Mouse (Mus musculus): ENCODE results near the gene Calcoco2. TPM values are rescaled to one million over a fixed set of nuclear protein-coding genes. Genes with fewer than 3 reads are reported as not detected.

Gene Calcoco2
- polyA plus RNA-seq, 1 experiment from 2014 or later = 0.41 TPM

DNA sequence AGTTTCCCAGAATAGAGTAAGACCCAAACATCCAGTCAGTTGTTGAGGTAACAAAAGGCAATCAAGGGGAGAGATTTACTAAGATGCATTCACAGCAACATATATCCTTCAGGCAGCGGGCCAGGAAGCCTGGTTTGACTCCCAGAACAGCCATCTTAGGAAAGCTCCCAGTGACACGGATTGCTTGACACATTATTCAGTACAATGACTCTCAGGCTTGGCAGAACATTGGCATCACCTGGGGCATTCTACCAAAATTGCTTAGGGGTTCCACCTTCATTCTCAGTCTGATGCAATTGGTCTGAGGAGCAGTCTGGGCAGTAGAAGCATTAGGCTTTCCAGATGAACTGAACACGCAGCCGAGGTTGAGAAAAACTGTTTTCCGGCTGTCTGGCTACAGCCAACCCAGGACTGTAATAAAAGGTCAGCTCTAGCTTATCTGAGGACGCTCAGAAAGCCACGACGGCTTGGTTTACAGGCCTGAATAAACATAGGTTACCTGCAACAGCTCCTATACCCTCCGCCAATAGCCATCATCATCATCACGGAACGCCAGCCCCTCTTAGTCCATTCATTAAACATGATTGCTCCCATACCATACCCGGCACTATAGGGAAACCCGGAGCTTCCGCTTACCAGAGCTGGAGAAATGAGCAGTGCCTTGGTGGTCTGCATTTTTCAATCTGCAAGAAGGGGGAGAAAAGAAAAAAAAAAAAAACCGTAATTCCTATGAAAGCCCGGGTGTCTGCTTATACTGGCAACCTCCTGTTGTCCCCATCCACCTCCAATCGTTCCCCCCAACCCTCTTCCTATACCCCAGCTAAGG is 37.2 kb downstream of the Calcoco2 start:
- no peaks in the 10 kb centered on the region for H3K27me3 ChIP-seq (ENCODE audit: control insufficient read depth, insufficient read depth, low read depth, low read length)
- peak overlapping the region; percentile 86 for H3K4me2 ChIP-seq (ENCODE audit: low read depth, low read length)
- peaks cover 13% of the 10 kb centered on the region for H3K4me1 ChIP-seq (replicated peaks; ENCODE audit: control insufficient read depth, insufficient read depth, low read length)
- H3K36me3 ChIP-seq (ENCODE audit: control insufficient read depth, insufficient read depth, low read length) = peaks cover 15% of the 10 kb centered on the region
- peak overlapping the region; percentile 74 for H3K4me3 ChIP-seq (ENCODE audit: low read length)
- ATAC-seq (ENCODE audit: low read depth) = no peak
- H3K27ac ChIP-seq (ENCODE audit: low read length) = peak overlapping the region; percentile 66
- no peaks in the 10 kb centered on the region for H3K9me3 ChIP-seq (ENCODE audit: control insufficient read depth, low read length)
- H3K9ac ChIP-seq (ENCODE audit: low read length) = peak overlapping the region; percentile 87
- 10% methylated on average over 17 of the region's 17 CpGs for WGBS

DNA sequence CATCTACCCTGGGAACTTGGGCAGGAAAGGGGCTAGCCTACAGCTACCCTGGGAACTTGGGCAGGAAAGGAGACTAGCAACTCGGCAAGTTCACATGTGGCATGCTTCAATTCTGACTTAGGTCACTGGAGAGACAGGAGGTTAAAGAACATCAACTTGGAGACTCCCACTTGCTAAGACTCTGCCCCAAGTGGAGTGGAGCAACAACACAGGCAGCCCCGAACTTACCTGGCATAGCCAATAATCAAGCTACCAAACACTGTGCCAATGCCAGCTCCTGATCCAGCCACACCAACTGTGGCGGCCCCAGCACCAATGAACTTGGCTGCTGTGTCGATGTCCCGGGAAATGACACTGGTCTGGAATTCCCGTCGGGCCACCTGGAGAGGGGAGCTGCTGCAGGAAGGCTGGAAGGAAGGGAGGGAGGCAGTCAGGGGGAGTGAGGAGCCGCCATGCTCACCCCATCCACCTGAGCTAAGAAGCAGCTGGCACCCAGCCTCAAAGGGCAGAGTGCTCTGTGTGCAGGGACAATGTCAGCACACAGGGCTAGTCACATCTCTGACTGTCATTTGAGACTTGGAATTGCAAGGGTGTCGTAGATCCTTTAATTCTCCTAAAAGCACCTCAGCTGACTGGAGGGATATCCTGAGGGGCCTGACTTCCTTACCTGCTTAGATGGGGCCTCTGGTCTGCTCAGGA is 38.3 kb downstream of the Calcoco2 start:
- Histone ChIP-seq H3K9ac (ENCODE audit: low read length) (no peak overlapping the region; the same call in 1 of the 2 replicates), H3K4me1 (replicated peaks; ENCODE audit: control insufficient read depth, insufficient read depth, low read length) (peaks cover 13% of the 10 kb centered on the region), H3K27ac (ENCODE audit: low read length) (no peak overlapping the region), H3K4me2 (ENCODE audit: low read depth, low read length) (no peak overlapping the region), H3K9me3 (ENCODE audit: control insufficient read depth, low read length) (no peaks in the 10 kb centered on the region), H3K36me3 (ENCODE audit: control insufficient read depth, insufficient read depth, low read length) (peaks cover 15% of the 10 kb centered on the region), H3K4me3 (ENCODE audit: low read length) (no peak overlapping the region), H3K27me3 (ENCODE audit: control insufficient read depth, insufficient read depth, low read depth, low read length) (no peaks in the 10 kb centered on the region)
- no peak for ATAC-seq (ENCODE audit: low read depth)
- WGBS = 76% methylated on average over 7 of the region's 9 CpGs

DNA sequence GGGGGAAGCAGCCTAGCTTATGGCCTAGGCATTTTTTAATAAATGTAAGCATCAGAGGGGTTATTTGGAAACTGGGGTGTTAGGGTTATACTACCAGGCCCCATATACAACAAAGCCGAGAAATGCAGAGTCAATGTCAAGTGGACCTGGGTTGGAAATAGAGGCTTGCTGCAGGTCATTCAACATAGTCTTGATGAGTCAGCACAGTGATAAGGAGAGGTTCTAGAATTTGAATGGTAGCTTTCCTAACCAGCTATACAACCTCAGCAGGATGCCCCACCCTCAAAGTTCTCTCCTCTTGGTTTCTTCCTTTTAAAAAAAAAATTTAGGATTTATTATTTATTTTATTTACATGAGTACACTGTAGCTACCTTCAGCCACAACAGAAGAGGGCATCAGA is 40.8 kb downstream of the Calcoco2 start:
- Histone ChIP-seq H3K4me3 (ENCODE audit: low read length) (no peak overlapping the region), H3K27ac (ENCODE audit: low read length) (no peak overlapping the region), H3K36me3 (ENCODE audit: control insufficient read depth, insufficient read depth, low read length) (peaks cover 15% of the 10 kb centered on the region), H3K27me3 (ENCODE audit: control insufficient read depth, insufficient read depth, low read depth, low read length) (no peaks in the 10 kb centered on the region), H3K4me1 (replicated peaks; ENCODE audit: control insufficient read depth, insufficient read depth, low read length) (peaks cover 11% of the 10 kb centered on the region), H3K9me3 (ENCODE audit: control insufficient read depth, low read length) (no peaks in the 10 kb centered on the region), H3K9ac (ENCODE audit: low read length) (no peak overlapping the region), H3K4me2 (ENCODE audit: low read depth, low read length) (no peak overlapping the region)
- whole genome bisulfite sequencing = 92% methylated on average over 1 of the region's 1 CpGs
- ATAC-seq (ENCODE audit: low read depth) = no peak

DNA sequence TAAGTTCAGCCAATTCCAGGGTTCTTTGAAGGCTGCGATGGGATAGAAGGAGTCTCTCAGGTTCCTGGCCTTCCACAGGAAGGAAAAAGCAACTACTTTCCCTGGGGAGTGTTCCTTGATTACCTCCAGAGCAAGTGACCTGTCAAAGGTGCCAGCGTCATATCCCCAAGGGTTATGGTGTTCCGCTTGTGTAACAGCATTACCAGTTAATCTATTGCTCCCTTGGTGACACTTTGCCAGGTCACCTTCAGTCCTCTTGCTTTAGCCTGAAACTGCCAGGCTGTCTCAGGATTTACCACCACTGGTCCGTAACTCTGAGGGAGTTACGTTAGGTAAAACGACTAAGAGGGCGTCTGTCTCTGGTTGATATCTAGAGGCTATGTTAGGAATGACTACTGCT is 41.4 kb downstream of the Calcoco2 start:
- ATAC-seq (ENCODE audit: low read depth) = no peak
- Histone ChIP-seq H3K27me3 (ENCODE audit: control insufficient read depth, insufficient read depth, low read depth, low read length) (no peaks in the 10 kb centered on the region), H3K4me2 (ENCODE audit: low read depth, low read length) (no peak overlapping the region), H3K36me3 (ENCODE audit: control insufficient read depth, insufficient read depth, low read length) (peaks cover 15% of the 10 kb centered on the region), H3K27ac (ENCODE audit: low read length) (no peak overlapping the region), H3K9me3 (ENCODE audit: control insufficient read depth, low read length) (no peaks in the 10 kb centered on the region), H3K4me1 (replicated peaks; ENCODE audit: control insufficient read depth, insufficient read depth, low read length) (peaks cover 15% of the 10 kb centered on the region), H3K9ac (ENCODE audit: low read length) (no peak overlapping the region), H3K4me3 (ENCODE audit: low read length) (no peak overlapping the region)
- WGBS = 95% methylated on average over 7 of the region's 7 CpGs

DNA sequence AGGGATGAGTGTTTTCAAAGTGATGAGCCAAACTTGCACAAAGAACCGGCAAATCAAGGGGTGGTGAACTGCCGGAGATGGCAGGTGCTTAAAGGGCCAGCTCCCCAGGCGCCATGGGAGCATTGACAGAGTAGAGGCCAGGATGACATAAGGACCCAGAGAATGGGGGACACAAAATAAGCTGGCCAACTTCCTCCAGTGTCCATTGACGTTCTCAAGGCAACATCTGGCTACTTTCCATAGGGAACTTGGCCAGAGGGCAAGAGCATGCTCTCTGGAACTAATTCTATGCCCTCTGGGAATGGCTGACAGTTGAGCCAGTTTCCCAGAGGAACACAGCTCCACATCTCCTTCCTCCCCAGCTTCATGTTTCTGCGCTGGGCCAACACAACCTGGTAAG is 43.5 kb downstream of the Calcoco2 start:
- H3K4me3 ChIP-seq (ENCODE audit: low read length) = no peak overlapping the region

DNA sequence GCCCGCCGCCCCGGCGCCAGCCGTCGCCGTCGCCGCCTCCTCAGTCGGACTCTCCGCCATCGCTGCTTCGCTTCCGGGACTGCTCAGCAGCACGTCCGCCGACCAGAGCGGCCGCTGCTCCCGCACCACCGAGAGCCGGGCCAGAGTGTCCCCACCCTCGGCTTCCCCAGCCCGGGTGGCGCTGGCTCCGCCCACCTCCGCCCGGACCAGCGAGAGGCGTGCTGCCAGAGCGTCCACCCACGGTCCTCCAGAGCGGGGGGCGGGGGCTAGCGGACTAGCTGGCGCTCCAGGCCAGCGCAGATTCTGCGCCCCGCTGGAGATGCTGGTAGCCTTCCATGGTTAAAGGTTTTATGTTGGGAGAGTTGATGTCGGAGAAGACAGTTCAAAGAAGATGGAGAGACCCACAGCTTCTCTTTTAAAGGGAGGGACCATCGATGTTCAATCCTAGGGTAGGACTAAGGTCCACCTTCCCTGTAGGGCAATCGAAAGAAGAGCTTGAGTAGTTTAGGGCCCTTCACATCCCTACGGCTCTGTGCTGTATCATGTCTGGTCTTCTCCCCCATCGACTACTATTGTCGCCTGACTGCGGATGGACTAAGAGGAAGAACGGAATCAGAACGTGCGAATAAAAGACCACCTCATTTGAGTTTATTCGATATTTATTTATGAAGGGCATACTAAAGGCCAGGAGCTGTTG is 46.4 kb downstream of the Calcoco2 start, which contains the start of gene Ube2z:
Ube2z (minus strand) TSS at position 174 of the 697 bp plus-strand sequence.
- ATAC-seq (ENCODE audit: low read depth) = peak; percentile 99
- H3K27me3 ChIP-seq (ENCODE audit: control insufficient read depth, insufficient read depth, low read depth, low read length) = no peaks in the 10 kb centered on the region
- 5% methylated on average over 41 of the region's 50 CpGs for WGBS
- H3K4me2 ChIP-seq (ENCODE audit: low read depth, low read length) = peak within 1 kb of the TSS; percentile 97
- peak within 1 kb of the TSS; percentile 89 for H3K27ac ChIP-seq (ENCODE audit: low read length)
- H3K4me3 ChIP-seq (ENCODE audit: low read length) = peak within 1 kb of the TSS; percentile 92
- H3K4me1 ChIP-seq (replicated peaks; ENCODE audit: control insufficient read depth, insufficient read depth, low read length) = peaks cover 23% of the 10 kb centered on the region
- H3K9ac ChIP-seq (ENCODE audit: low read length) = peak within 1 kb of the TSS; percentile 94
- H3K9me3 ChIP-seq (ENCODE audit: control insufficient read depth, low read length) = no peaks in the 10 kb centered on the region
- peaks cover 7% of the 10 kb centered on the region for H3K36me3 ChIP-seq (ENCODE audit: control insufficient read depth, insufficient read depth, low read length)

More for the DNA sequence above, 43.5 kb downstream of the Calcoco2 start:
- Histone ChIP-seq H3K9ac (ENCODE audit: low read length) (no peak overlapping the region), H3K27me3 (ENCODE audit: control insufficient read depth, insufficient read depth, low read depth, low read length) (no peaks in the 10 kb centered on the region), H3K36me3 (ENCODE audit: control insufficient read depth, insufficient read depth, low read length) (peaks cover 15% of the 10 kb centered on the region), H3K4me2 (ENCODE audit: low read depth, low read length) (no peak overlapping the region), H3K27ac (ENCODE audit: low read length) (no peak overlapping the region), H3K9me3 (ENCODE audit: control insufficient read depth, low read length) (no peaks in the 10 kb centered on the region), H3K4me1 (replicated peaks; ENCODE audit: control insufficient read depth, insufficient read depth, low read length) (peaks cover 12% of the 10 kb centered on the region)
- no peak for ATAC-seq (ENCODE audit: low read depth)
- WGBS = 56% methylated on average over 5 of the region's 5 CpGs

DNA sequence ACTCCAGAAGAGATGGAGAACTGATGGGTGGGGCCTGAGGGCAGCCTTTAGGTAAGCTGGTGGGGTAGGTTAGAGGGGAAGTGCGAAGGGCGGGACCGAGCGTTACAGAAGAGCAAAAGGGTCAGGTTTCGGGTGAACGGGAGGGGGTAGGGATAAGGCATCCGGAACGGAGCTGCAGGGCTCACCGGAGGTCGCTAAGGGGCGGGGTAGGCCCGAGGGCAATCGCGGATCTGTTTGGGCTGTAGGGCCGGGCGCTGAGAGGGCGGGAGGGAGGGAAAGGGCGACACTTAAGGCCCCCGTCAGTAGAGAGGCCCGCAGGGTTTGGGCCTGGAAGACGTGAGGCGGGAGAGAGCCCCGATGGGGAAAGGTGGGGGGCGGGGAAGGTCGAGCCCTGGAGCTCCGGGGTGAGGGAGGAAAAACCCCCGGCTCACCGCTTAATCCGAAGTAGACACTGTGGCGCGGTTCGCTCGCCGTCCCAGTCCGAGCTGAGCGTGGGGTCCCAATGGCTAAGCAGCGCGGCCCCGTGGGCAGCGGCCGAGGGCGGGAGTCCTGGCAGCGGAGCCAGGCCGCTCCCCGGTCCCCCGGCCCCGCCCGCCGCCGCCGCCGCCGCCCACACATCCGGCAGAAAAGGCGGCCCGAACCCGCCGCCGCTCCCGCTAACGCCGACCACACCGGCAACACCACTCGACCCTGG is 47.1 kb downstream of the Calcoco2 start:
- Histone ChIP-seq H3K4me1 (replicated peaks; ENCODE audit: control insufficient read depth, insufficient read depth, low read length) (peaks cover 23% of the 10 kb centered on the region), H3K4me2 (ENCODE audit: low read depth, low read length) (peak overlapping the region; percentile 97), H3K27me3 (ENCODE audit: control insufficient read depth, insufficient read depth, low read depth, low read length) (no peaks in the 10 kb centered on the region), H3K4me3 (ENCODE audit: low read length) (peak overlapping the region; percentile 92), H3K9me3 (ENCODE audit: control insufficient read depth, low read length) (no peaks in the 10 kb centered on the region), H3K36me3 (ENCODE audit: control insufficient read depth, insufficient read depth, low read length) (peaks cover 7% of the 10 kb centered on the region), H3K9ac (ENCODE audit: low read length) (peak overlapping the region; percentile 94), H3K27ac (ENCODE audit: low read length) (peak overlapping the region; percentile 89)
- peak; percentile 63 for ATAC-seq (ENCODE audit: low read depth)
- under 1% methylated on average over 52 of the region's 64 CpGs for WGBS

DNA sequence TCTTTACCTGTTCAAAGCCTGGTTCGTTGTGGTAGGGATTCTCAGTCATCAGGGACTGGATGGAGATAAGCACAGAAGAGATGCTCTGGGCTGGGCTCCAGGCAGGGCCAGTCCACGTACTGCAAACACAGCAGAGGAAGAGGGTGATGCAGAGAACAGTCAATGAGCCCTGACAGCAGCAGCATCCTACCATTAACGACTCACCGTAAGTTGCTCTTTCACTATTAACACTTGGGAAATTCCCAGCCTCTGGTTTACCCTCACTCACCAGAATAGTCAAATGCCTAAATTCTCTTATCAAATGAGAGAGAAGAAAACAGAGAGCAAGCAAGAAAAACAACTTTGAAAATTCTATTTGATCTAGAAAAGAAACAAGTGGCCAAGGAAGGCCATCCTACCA is 53.5 kb downstream of the Calcoco2 start:
- H3K27me3 ChIP-seq (ENCODE audit: control insufficient read depth, insufficient read depth, low read depth, low read length) = no peaks in the 10 kb centered on the region
- H3K4me3 ChIP-seq (ENCODE audit: low read length) = no peak overlapping the region
- H3K9ac ChIP-seq (ENCODE audit: low read length) = no peak overlapping the region
- no peak overlapping the region for H3K27ac ChIP-seq (ENCODE audit: low read length)
- no peak overlapping the region for H3K4me2 ChIP-seq (ENCODE audit: low read depth, low read length)
- WGBS = 84% methylated on average over 4 of the region's 4 CpGs
- H3K36me3 ChIP-seq (ENCODE audit: control insufficient read depth, insufficient read depth, low read length) = peaks cover 39% of the 10 kb centered on the region
- ATAC-seq (ENCODE audit: low read depth) = no peak
- H3K9me3 ChIP-seq (ENCODE audit: control insufficient read depth, low read length) = no peaks in the 10 kb centered on the region
- peaks cover 11% of the 10 kb centered on the region for H3K4me1 ChIP-seq (replicated peaks; ENCODE audit: control insufficient read depth, insufficient read depth, low read length)

Measured in lung, embryonic 16.5 days (tissue).